Mouse (Mus musculus) cerebellum, adult 11 months (tissue): Measurements from ENCODE around the gene Gpsm2.
"Not testable (repeated sequence)": the region's sequence is repeated elsewhere in the genome, so short reads cannot be mapped to it uniquely, and the experiment has no call there.

Source experiments
- DNase-seq: peaks from one replicate; pipeline ENCODE4 v3.0.0; 2022

The Gpsm2 gene

DNA sequence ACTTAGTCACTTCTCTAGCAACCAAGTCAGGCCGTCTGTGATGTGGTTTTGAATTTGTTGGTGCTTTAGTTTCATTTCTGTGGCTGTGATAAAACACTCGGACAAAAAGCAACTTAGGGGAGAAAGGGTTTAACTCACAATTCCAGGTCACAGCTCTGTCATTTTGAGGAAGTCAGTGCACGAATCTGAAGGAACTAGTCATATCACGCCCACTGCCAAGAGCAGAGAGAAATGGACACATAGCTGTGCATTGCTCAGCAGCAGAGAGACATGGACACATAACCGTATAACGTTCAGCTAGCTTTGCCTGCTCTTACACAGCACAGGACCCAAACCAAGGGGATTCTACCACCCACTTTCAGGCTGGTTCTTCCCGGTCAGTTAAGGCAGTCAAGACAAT lies 4.3 kb upstream of the Gpsm2 start:
- no peak for DNase-seq

DNA sequence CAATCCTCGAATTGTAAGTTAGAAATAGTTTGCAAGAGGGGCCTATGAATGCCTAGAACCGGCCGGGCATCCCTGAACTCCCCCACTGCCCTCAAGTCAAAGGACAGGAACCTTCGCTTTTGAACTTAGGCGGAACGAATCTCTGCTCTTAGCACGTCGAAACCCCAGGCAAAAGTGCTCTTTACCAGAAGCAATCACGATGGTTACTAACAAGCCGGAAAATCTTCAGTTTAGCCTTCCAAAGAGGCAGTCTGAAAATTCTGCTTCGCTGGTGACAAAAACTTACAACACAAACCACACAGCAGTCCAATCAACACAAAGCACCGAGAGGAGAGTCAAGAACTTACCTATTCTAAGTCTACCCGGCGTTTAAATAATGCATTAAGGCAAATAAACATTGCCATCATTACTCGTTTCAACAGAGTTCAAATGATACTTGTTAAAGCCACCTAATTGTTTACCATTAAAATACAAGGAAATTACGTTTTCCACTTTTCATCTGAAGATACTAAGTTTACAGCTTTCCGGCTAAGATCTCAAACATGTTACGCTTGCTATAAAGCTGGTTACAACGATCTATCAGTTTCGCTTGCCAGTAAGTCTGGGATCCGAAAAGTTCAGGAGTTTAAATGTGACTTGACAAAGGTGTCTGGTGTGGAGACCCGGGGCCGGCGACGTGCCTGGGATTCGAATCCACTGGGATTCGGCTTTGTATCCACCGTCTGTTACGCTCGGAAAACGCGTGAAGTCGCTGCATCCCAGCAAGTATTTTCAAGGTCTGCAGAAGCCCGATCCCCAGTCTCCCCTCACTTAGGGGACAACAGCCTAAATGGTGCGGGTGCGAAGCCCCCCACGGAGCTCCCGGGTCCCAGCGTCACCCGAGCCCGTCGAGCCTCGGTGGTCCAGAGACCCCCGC lies 775 bp downstream of the Gpsm2 start:
- DNase-seq, result peak; percentile 9

- no peak for DNase-seq
These were observed 2.3 kb downstream of the Gpsm2 start for GRCm38 (mm10) chr3:108719761-108720160.

DNA sequence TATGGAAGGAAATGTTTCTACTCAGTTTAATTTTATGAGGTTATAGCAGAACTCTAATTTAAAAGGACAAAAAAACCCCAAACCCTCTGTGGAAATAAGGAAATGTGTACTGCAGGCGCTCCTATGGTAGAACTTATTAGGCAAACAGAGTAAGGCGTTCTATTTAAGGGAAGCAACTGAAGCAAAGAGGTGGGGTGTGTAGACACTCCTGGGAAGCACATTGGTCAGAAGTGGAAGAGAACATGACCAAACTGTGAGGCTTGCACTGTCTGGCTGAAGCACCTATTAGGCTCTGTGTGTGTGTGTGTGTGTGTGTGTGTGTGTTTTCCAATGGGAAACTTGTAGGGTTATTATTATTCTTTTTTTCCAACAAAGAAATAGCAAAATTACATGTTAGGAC lies 2.8 kb downstream of the Gpsm2 start:
- DNase-seq, result no peak

GRCm38 (mm10) chr3:108717896-108718502 lies 4.1 kb downstream of the Gpsm2 start:
- no peak for DNase-seq

- DNase-seq, result no peak
These were observed 7.3 kb downstream of the Gpsm2 start for GRCm38 (mm10) chr3:108714837-108715236.

GRCm38 (mm10) chr3:108713065-108713675 lies 8.9 kb downstream of the Gpsm2 start:
- DNase-seq, result no peak

DNA sequence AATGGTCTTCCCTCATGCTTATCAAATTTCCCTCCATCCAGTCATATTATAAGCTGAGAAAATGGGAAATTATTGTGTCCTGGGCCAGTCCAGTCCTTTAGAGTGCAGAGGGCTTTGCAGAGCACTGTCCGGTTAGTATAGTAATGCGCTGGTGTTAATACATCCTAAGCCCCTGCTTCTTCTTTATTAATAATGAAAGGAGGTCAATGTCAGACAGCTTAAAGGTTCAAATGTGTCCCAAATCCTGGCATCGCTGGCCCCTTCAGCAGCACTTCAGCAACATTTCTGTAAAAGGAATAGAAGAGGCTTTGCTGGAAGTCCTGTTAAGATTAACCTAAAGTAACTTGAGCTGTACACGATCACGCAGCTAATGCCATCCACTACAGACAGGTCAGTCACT lies 10.8 kb downstream of the Gpsm2 start:
- no peak for DNase-seq

GRCm38 (mm10) chr3:108702789-108703188 lies 19.3 kb downstream of the Gpsm2 start:
- DNase-seq, result no peak

- DNase-seq, result no peak
These were observed 20.9 kb downstream of the Gpsm2 start for GRCm38 (mm10) chr3:108701256-108701655.

DNA sequence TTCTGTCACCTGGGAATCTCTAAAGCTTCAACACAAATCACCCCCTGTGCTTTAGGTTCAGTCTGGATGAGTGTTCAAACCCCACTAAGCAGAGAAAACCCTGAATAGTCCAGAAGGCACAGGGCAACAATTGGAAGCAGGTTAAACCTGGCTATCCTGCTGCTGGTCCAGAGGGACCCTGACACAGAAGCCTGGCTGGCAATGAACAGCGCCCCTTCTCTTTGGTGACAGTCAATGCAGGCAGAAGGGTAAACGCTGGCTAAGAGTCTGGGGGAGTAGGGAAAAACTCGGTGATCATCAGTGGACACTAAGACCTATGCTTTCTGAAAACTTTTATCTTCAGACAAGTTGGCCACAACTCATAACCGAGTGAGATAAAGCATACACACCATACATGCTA lies 22.3 kb downstream of the Gpsm2 start:
- DNase-seq, result no peak

DNA sequence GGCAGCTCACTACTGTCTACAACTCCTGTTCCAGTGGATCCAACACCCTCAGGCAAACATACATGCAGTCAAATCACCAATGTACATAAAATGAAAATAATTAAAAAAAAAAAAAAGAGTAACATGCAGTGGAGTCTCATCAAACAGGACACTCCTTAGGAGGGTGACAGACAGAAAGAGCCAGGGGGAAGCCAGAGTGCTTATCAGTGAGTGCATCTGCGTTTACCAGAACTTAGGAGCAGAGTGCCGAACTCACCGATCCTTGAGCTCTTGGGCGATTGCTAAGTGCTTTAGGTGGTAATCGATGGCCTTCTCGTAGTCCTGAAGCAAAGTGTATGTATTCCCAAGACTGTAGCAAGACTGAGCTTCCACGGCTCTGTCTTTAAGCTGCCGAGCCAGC lies 23.4 kb downstream of the Gpsm2 start:
- no peak for DNase-seq

DNA sequence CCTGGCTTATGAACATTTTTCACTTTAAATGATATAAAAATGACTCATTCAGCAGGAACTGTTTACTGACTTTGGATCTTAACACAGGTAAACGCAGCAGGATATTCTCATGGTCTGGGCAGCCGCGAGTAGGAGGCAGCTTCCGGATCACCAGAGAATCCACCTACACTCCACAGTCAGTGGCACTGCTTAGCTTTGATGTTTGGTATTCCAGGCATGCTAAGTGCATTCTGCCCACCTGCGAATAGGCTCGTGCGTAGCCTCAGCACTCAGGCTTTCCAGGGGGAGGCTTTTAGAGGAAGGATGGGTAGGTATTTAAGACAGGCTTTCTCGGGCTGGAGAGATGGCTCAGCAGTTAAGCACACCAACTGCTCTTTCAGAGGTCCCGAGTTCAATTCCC lies 27.8 kb downstream of the Gpsm2 start:
- no peak for DNase-seq

DNA sequence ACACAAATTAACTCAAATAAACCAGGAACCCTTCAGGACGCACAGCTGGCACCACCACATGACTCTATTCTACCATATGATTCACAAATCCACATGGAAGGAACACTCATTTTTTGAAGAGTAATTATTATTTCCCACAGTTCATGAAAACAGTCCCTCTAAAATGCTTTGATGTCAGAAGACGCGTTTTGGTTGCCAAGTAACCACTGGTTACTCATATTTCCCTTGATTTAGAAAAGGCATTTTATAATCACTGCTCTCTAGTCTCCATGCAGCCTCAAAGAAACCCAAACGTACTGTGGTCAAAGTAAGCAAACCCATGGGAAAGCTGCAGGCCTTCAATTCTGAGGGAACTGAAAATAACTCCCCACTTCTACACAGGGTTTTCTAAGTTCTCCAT lies 32.1 kb downstream of the Gpsm2 start:
- no peak for DNase-seq

DNA sequence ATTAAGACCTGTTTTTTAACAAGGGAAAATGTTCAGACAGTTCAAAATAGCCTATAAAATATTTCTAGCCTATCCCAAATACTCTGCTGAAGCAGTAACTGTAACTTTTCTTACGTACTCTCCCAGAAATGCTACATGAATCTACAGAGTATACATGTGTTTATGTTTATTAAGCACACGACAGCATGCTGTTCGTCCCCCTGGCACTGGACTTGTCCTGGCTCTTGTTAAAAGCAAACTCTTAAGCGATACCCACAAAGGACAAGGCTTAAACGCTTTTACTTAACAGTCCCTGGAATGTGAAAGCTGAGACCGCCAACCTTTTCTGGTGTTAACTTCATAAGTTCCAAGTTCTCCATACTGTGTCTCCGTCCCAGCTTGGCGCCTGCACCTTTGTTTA lies 32.7 kb downstream of the Gpsm2 start:
- DNase-seq, result no peak

DNA sequence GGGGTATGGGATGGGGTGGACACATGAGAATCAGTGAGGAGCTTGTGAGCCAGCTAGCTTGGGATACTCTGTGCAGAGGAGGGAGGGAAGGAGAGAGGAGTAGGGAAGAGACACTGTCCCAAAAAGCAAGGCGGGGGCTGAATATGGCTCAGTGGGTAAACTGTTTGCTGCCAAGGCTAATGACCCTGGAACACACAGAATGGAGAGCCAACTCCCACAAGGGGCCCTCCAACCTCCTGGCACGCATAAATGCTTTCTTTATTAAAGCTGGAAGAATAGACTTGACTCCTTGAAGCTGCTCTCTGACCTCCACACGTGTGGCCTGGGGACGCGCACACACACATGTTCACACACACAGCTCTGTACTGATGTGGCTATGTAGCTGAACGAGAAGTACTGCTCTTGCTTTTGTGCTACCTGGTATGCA lies 33.1 kb downstream of the Gpsm2 start:
- no peak for DNase-seq

GRCm38 (mm10) chr3:108685701-108686100 lies 36.4 kb downstream of the Gpsm2 start:
- no peak for DNase-seq

- DNase-seq, result not testable (repeated sequence)
These were observed 38.5 kb downstream of the Gpsm2 start for GRCm38 (mm10) chr3:108683597-108683996.

DNA sequence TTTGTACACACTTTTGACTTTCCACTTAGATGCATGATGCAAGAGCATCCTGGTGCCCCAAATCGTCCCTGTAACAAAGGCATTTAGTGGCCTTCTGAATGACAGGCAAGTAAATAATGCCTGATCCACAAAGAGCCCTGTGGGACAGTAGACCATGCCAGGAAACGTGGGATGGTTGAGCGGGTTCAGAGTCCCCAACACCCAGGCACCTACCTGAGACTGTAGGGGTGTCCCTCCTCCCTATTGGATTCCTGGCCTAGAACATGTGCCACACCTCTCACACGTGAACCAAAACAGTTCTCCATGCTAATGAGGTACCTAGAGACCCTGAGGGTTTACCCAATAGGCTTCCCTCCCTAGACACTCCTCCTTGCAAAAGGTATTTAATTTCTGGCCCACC lies 41.1 kb downstream of the Gpsm2 start:
- DNase-seq, result no peak

GRCm38 (mm10) chr3:108676616-108677015 lies 45.5 kb downstream of the Gpsm2 start:
- DNase-seq, result no peak

DNA sequence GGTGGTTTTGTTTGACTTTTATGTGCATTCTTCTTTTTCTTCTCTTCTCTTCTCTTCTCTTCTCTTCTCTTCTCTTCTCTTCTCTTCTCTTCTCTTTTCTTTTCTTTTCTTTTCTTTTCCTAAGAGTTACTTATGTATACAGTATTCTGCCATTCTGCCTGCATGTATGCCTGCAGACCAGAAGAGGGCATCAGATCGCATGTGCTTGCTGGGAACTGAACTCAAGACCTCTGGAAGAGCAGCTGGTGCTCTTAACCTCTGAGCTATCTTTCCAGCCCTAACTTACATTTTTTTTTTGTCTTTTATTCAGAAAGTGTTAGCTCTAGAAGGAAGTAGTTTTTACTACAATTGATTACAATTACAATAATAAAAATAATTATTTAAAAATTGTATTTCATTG lies 61.2 kb downstream of the Gpsm2 start:
- DNase-seq, result no peak

DNA sequence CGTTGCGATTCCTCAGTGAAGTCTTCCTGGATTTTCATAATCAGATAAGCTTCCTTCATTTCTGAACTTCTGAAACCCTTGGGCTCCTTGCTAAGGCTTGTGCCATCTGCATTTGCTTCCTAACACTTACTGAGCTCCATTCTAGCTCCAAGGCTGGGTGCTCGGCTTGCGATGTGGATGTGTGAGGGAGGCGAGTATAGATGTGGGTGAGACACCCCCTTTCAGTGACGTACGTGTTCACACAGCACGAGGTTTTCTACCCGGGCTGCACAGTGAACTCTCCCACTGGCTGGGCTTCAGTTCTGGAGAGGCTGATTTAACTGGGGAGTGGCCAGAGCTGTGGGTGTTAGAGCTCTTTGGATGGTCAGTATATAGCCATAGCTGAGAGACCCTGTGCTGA lies 63.5 kb downstream of the Gpsm2 start:
- DNase-seq, result no peak

- no peak for DNase-seq
These were observed 66.6 kb downstream of the Gpsm2 start for GRCm38 (mm10) chr3:108655486-108655885.

DNA sequence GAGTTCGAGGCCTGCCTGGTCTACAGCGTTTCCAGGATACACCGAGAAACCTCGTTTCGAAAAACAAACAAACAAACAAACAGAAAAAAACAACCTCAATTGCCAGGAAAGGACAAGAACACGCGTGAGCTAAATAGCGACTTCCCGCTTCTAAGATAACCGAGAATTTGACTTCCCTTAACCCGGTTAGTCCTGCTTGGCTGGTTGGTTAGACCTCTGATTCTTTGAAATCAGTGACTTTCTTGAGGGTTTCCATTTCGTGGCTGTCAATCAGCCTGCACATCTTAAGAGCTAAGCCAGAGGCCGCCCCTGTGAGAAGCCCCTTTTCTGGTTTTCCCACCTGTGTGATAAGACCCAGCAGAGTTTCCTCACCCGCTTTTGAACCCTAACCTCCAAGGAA lies 67.5 kb downstream of the Gpsm2 start:
- DNase-seq, result no peak
